Mouse (Mus musculus): Measurements from ENCODE around the gene Cdhr1.
A peak's percentile ranks its signal among the peaks of the same experiment; 100 is the strongest.
"Not testable (repeated sequence)": the region's sequence is repeated elsewhere in the genome, so short reads cannot be mapped to it uniquely, and the experiment has no call there.

The Cdhr1 gene

DNA sequence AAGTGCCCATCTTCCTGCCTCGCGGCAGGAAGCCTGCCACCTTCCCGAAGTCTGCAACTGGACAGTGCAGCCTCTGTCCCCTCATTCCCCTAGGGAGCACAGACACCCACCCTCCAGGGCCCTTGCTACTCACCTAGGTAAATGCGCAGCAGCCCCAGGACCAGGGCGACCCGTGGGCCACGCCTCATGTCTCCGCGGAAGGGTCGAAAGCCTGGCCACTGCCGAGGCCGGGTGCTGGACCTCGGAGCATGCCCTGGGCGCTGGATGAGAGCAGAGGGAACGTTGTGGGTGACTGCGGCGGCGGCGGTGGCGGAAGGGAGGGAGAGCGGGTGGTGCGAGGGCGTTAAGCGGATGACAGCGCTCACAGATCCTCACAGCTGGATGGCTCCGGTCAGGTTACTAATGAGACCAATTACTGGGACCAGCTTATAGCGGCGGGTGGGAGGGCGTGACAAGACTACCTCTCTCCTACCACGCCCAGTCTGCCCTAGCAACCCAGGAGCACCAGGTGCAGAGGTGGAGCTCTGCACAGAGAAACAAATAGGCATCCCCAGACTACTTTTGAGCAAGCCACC lies at the start of gene Cdhr1:
Cdhr1 (minus strand) TSS at position 392 of the 575 bp plus-strand sequence.
- DNase-seq (ENCODE audit: low spot score) = peak; percentile 69

DNA sequence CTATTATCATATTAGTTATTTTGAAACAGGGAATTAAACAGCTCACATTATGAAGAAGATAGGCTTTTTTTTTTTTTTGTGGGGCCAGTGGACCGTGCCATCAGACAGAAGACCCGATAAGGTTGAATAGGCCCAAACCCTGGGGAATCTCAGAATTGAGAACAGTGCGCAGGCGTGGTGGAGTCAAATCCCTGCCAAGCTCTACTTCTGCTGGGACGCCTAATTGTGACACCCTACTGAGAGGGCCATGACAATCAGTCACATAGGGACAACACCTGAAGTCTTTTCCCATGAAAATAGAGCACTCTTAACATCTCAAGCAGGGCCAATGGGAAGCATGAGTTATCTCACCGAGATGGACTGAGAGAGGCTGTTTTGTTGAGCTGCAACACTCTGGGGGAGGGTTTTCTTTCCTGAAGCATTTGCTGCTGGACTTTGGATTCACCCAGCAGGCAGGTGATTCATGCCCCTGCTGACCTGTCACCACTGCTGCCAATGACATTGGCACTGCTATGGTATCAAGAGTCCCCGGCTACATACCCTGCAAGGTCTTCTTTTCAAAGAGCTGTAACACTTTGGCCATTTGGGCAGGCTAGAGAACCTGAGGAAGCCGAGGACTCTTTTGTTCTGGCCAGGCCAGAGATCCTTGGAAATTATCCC lies 41.0 kb upstream of the Cdhr1 start:
- DNase-seq (ENCODE audit: low spot score) = no peak

DNA sequence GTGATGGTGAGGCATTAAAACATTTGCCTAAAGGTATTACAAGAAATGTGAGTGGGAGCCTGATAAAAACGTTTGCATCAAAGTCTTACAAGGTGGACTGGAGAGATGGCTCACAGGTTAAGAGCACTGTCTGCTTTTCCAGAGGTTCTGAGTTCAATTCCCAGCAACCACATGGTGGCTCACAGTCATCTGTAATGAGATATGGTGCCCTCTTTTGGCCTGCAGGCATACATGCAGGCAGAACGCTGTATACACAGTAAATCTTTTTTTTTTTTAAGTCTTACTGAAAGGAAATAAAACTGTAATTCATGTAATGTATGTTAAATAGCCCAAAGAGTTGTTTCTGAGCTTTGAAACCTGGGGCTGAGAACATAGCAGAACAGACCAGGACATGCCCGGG lies 39.4 kb upstream of the Cdhr1 start:
- not testable (repeated sequence) for DNase-seq (ENCODE audit: low spot score)

DNA sequence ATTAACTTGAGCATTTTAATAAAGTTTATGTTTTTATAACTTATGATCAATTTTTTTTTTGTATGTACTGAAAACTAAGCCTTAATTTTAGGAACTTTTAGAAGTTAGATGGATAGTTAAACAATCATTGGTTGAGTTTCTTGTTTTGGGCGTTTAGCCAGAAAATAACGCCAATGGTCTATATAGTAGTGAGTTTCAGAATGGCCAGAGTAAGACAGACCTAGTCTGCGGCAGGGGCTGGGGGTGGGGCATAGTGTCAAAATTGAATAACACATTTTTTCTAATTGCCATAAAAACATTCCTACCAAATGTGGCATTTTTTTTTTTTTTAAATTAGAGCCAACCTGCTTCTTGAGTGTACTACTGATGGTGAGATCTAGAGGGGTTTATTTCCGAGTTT lies 38.0 kb upstream of the Cdhr1 start:
- DNase-seq (ENCODE audit: low spot score) = no peak

DNA sequence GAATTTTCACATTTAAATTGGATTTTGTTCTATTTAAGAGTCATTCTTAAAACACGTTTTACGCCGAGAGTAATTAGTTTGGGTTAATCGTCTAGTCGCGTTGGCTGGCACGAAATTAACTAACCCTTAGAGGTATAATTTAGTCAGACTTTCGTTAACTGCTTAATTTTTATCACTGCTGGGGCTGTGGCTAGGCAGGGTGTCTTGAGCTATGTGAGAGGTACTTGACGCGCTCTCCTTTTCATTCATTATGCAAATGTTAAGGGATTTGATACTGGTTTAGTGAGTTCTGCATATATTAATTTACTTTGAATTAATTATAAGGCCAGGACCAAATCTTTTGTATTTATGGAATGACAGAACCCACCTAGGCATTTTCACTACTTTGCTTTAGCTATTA lies 37.5 kb upstream of the Cdhr1 start:
- DNase-seq (ENCODE audit: low spot score) = no peak

GRCm38 (mm10) chr14:37135127-37135593 lies 37.0 kb upstream of the Cdhr1 start, which contains the start of gene Ghitm:
Gene Ghitm (minus strand): TSS chr14:37135272.
- peak; percentile 99 for DNase-seq (ENCODE audit: low spot score)

GRCm38 (mm10) chr14:37134304-37135126 lies 36.4 kb upstream of the Cdhr1 start:
- DNase-seq (ENCODE audit: low spot score) = no peak

DNA sequence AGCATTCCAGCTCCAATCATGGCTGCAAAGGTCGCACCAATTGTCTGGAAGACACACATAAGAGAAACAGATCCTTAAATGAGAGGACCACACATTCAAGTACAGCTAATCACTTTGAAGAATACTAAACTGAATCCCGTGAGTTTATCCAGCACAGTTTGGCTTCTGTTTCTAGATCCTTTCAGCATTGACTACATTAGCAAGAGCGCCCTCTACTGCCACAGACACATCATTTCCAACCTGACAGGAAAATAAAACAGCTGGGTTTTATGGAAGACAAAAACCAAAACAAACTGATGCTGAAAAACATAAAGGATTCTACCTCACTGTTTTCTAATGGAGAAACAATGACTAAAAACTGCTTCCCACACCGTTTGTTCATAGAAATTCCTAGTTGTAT lies 29.5 kb upstream of the Cdhr1 start:
- DNase-seq (ENCODE audit: low spot score) = peak; percentile 70

GRCm38 (mm10) chr14:37119233-37119632 lies 21.1 kb upstream of the Cdhr1 start:
- DNase-seq (ENCODE audit: low spot score) = no peak

DNA sequence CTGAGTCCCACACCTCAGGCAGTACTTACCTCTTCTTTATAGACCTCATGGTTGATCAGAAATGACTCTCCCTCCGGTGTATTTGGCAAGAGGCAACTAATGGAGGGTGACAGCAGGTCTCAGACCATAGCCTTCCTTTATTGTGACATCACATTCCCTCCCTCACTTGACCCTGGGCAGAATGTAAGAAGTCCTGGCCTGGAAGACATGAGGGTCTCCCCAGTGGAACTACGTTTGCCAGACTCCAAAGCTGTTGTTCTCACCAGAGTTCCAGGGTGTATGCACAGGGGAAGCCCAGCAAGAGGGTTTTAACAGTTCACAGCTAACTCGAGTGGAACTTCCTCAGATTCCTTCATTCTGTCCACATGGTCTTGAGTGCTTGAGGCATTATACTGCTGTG lies 15.8 kb upstream of the Cdhr1 start, which contains the start of gene 2610528A11Rik:
2610528A11Rik (minus strand) TSS at position 101 of the 400 bp plus-strand sequence.
- DNase-seq (ENCODE audit: low spot score) = no peak

GRCm38 (mm10) chr14:37112931-37113330 lies 14.8 kb upstream of the Cdhr1 start:
- DNase-seq (ENCODE audit: low spot score) = no peak

DNA sequence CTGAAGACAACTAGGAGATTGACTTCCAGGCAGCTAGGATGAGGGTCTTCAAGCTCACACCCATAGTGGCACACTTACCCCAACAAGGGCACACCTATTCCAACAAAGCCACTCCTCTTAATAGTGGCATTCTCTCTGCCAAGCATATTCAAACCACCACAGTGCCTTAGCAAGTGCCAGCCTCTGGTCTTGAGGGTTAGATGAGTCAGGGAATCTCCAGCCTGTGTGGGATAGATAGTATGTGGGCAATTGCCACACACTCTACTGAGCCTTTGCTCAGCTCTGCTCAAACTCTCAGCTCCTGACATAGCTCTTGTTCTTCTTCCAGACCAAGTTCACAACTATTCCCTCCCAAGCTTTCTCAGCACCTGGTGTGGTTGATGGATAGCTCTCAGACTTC lies 13.2 kb upstream of the Cdhr1 start:
- DNase-seq (ENCODE audit: low spot score) = no peak

DNA sequence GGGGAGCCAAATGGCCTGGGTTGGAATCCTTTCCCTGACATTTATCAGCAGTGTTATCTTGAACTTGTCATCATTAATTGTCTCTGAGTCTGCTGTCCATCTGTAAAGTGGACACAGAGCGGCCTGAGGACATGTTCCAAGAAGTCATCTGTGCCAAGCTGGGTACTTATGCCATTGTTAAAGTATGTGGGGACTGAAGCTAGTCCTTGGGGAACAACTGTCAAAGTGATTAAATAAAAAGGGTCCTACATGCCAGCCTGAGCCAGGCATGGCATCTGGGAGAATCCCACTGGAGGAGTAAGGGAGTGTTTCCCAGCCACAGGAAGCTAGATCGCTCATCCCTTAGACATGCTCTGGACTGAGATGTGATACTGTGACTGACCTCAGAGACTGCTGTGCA lies 12.3 kb upstream of the Cdhr1 start:
- no peak for DNase-seq (ENCODE audit: low spot score)

DNA sequence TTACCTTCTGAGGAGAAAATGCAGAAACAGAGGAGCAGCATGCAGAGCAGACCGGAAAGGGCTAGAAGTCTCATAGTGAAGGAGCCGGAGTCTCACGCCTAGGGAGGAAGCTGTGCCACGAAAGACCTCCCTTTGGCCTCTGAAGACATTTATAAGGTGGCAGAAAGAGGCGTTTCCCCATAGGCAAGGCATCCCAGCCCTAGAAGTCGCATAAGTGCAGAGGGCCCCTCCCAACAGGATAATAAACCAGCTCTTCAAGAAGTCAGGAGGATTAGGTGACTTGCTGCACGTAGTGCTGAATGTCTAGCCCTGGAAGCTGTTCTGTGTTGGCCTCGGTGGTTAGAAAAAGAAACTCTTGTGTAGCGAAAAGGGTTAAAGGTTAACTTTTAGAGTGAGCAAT lies 11.8 kb upstream of the Cdhr1 start:
- DNase-seq (ENCODE audit: low spot score) = peak; percentile 20

GRCm38 (mm10) chr14:37109460-37109859 lies 11.3 kb upstream of the Cdhr1 start:
- DNase-seq (ENCODE audit: low spot score) = no peak

DNA sequence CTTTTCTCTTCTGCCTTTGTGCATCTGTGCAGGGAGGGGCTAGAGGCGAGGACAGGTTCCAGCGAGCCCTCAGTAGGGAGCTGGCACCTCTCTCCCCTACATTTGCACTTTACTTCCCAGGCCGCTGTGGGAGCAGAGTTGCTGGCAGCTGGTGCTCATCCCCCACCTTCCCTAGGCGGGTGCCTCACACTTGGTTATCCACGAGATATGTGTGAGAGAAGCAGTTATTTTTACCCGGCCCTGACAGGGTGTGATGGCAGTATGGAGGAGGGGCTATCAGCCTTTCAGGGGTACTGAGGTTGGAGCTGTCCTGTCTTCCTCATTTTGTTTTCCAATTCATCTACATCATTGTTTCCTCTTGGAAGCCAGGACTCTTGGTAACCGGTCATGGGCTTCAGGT lies 7.7 kb upstream of the Cdhr1 start:
- no peak for DNase-seq (ENCODE audit: low spot score)

- no peak for DNase-seq (ENCODE audit: low spot score)
Measured at GRCm38 (mm10) chr14:37104747-37105146, 6.6 kb upstream of the Cdhr1 start.

- DNase-seq (ENCODE audit: low spot score) = no peak
Measured at GRCm38 (mm10) chr14:37102484-37102883, 4.3 kb upstream of the Cdhr1 start.

DNA sequence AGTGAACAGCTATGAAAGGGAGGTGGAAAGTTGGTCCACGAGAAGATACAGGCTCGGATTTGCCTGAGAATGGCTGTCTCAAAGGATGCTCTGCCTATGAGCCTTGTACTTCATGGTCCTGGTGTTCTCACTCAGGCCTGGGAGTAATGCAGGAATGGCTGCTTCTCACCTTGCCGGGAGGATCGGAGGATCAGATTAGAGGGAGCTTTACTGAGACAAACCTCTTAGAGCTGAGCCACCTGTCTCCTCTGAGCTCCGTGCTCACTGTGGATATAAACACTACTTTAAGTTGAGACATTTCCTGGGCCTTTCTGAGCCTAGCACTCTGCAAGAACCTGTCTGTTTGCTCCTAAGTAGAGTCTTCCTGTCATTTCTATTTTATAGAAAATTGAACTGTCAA lies 3.4 kb upstream of the Cdhr1 start:
- DNase-seq (ENCODE audit: low spot score) = no peak

DNA sequence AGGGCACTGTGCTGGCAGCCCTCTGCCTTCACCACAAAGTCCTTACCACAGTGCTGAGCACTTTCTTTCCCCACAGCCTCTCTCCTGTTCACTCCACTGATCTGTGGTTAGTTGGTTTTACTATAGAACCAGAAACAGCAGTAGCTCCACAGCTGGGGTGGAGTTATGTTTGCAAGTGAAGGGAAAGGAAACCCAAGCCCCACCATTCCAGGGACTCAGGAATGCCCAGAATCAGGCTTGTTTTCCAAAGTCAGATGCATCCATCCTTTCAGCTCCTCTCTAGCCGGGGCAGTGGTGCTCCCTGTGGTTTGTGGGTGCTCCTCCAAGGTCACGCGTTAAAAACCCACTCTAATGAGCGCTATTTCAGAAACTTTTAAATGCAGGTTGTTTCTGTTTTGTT lies 2.6 kb downstream of the Cdhr1 start:
- DNase-seq (ENCODE audit: low spot score) = no peak

- DNase-seq (ENCODE audit: low spot score) = no peak
Measured at GRCm38 (mm10) chr14:37094436-37094835, 3.7 kb downstream of the Cdhr1 start.

GRCm38 (mm10) chr14:37083755-37084154 lies 14.4 kb downstream of the Cdhr1 start:
- DNase-seq (ENCODE audit: low spot score) = no peak

- DNase-seq (ENCODE audit: low spot score) = no peak
Measured at GRCm38 (mm10) chr14:37080724-37081123, 17.4 kb downstream of the Cdhr1 start.
